Mouse (Mus musculus) left cerebral cortex, adult 2 months (tissue): ENCODE measurements at regions not wholly inside any gene's neighbourhood (a gene's known extent, or its start where the extent isn't known, plus 50 kb on each side); places are given as distances from the start of the nearest gene placed in this dataset.

Experiments
- DNase-seq, 2 experiments: peaks; one replicate each; pipeline ENCODE4 v3.0.0; 2021 to 2022; ENCODE audit warnings: low spot score in 2 of 2, mixed read lengths in 1 of 2; ENCODE audit errors: extremely low spot score in 1 of 2
- H3K27ac ChIP-seq: fragments of 200-600 bp; 2 replicates; pipeline ENCODE4 v1.8.1; 2022
- H3K4me3 ChIP-seq: fragments of 200-600 bp; 2 replicates; pipeline ENCODE4 v1.8.1; 2022
- CTCF ChIP-seq: fragments of 200-600 bp; IDR thresholded peaks from 2 replicates; pipeline ENCODE4 v1.8.1; 2022; ENCODE audit warnings: antibody characterized with exemption, mild to moderate bottlenecking, moderate library complexity
- intact Hi-C: fragments of 180-260 bp; cut with DNase I; formaldehyde crosslinking; loops from one replicate; pipeline ENCODE4 v1.15.1; 2025

DNA sequence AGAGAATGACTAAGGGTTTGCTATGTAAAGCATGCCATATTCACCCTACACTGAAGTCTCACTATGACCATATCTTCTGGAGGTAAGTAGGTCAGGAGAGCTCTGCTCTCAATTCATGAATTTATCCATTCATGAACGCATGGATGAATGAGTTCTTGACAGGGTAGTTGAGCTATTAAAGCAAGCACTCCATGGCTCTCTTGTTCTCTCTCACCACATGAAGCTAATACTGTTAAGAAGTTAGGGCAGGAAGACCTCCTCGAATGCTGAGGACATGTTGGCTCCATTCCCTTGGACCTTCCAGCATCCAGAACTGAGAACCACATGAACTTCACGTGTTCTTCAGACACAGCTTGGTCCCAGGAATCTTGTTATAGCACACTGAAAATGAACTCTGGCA lies 53.4 kb upstream of the Lmcd1 start:
- H3K27ac ChIP-seq = no peak overlapping the region
- no peak for DNase-seq
- intact Hi-C loops = no loop called here
- no peak overlapping the region for H3K4me3 ChIP-seq
- TF ChIP-seq CTCF = no peak

DNA sequence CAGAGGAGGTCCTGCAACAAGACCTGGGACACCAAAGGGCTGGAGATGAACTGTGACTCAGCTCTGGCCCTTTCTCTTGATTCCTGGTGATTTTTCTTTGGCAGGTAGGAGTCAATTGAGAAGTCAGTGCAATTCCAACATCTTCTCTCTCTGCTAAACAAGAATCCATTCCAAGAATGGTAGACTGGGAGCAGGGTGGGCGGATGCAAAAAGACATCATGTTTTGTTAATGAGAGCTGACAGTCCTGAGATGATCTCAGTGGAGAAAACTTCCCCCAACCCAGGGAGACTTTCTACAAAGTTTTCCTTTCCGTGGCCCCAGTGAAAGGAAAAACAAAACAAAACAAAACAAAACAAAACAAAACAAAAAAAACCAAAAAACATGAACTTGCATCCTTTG lies 52.2 kb upstream of the Lmcd1 start:
- no peak for TF ChIP-seq CTCF
- Histone ChIP-seq H3K4me3 (no peak overlapping the region), H3K27ac (no peak overlapping the region)
- DNase-seq = no peak
- intact Hi-C loops = no loop called here

DNA sequence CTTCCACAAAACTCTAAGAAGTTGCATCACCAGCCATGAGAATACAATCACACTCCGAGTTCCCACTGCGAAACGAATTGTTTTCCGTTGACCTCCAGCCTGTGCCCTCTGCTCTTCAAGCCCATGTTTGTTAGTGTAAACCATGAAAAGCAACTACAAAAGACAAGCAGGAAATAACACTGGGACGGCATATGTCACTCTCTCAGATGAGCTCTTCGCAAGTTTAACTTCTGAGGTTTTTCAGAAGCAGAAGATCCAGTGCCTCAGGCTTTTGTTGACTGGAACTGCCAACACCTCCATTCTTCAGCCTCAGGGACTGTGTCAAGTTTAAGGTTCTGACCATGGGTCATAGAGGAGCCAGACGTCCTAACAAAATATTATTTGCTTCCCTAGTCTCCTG lies 50.2 kb upstream of the Lmcd1 start:
- TF ChIP-seq CTCF = no peak
- intact Hi-C loops = no loop called here
- no peak overlapping the region for H3K4me3 ChIP-seq
- DNase-seq = no peak
- no peak overlapping the region for H3K27ac ChIP-seq
